Mouse (Mus musculus) liver, embryonic 14.5 days (tissue): ENCODE data around the gene Rab20.

Source experiments
- CTCF ChIP-seq: IDR thresholded peaks from 2 replicates; pipeline ENCODE4 v1.5.1; 2016; ENCODE audit warnings: antibody characterized with exemption, low read depth, control low read depth
- EP300 ChIP-seq: IDR thresholded peaks from 2 replicates; pipeline ENCODE4 v1.6.1; 2016; ENCODE audit warnings: antibody characterized with exemption, low read depth

DNA sequence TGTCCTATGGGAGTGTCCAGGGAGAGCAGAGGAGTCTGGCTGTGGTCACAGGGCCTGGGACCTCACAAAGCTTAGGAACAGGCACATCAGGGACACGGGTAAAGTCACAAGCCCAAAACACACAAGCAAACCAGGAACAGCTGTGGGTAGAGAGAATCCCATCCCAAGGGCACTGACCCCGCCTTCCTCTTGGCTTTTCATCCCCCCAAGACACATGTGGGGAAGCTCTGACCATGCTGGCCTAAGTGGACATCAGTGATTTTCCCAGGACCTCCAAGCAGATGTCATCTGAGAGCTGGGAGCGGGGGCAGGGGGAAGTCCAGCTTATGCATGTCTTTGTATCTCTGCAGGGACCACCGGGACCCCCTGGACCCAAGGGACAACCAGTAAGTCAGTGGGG is 73.9 kb downstream of the Rab20 start:
- no peak for TF ChIP-seq CTCF
- no peak for TF ChIP-seq EP300
